Mouse (Mus musculus) forebrain, embryonic 13.5 days (tissue): ENCODE data around the gene Mmp17. TPM values are rescaled to one million over a fixed set of nuclear protein-coding genes. Genes with fewer than 3 reads are reported as not detected.

Experiments used
- polyA plus RNA-seq: library from polyadenylated mRNA; unstranded; fragments of >200 nt; fragmentation: Nextera tagmentation; extraction: Ambion mirVana; gene quantifications from 2 replicates; pipeline ENCODE4 v1.2.1, GENCODE M21; 2015

The Mmp17 gene
- polyA plus RNA-seq, 1 experiment from 2014 or later: 10.5 TPM

Other genes starting within 250 kb of the Mmp17 start
- 53.5 and 54.5 TPM in 2 replicates for gene Sfswap, start 82.9 kb upstream of the Mmp17 start, polyA plus RNA-seq
- 7.7 and 8.5 TPM in 2 replicates for gene Zfp11, start 85.9 kb downstream of the Mmp17 start, polyA plus RNA-seq
- not detected in 2 replicates for gene Sept14, start 124.3 kb downstream of the Mmp17 start, polyA plus RNA-seq
- gene Mrps17, start 131.3 kb downstream of the Mmp17 start, polyA plus RNA-seq: 194 and 203 TPM in 2 replicates
- 83.0 and 88.7 TPM in 2 replicates for gene Nipsnap2, start 140.9 kb downstream of the Mmp17 start, polyA plus RNA-seq
- gene Psph, start 203.3 kb downstream of the Mmp17 start, polyA plus RNA-seq: 48.2 and 55.1 TPM in 2 replicates